Mouse (Mus musculus) spleen, adult 2 months (tissue): ENCODE data around the gene Inpp5a. TPM values are rescaled to one million over a fixed set of nuclear protein-coding genes. Genes with fewer than 3 reads are reported as not detected.
A peak's percentile ranks its signal among the peaks of the same experiment; 100 is the strongest.

Source experiments
- DNase-seq, 2 experiments: peaks; one replicate each; pipeline versions ENCODE4 v3.0.0 to v3.0.0-alpha.2; 2012 to 2021; ENCODE audit warnings: low spot score in 2 of 2, low read depth in 1 of 2
- H3K27ac ChIP-seq: fragments of 200-500 bp; 2 replicates; pipeline ENCODE4 v1.5.1; 2012; ENCODE audit warnings: low read length, inconsistent platforms; ENCODE audit not compliant: insufficient read depth
- H3K27me3 ChIP-seq: fragments of 200-500 bp; 2 replicates; pipeline ENCODE4 v1.6.1; 2012; ENCODE audit warnings: mild to moderate bottlenecking, moderate library complexity, low read length, inconsistent platforms; ENCODE audit not compliant: control insufficient read depth, insufficient read depth
- H3K36me3 ChIP-seq: fragments of 200-500 bp; 2 replicates; pipeline ENCODE4 v1.6.1; 2012; ENCODE audit warnings: mild to moderate bottlenecking, low read length, inconsistent platforms; ENCODE audit not compliant: control insufficient read depth, insufficient read depth
- H3K4me1 ChIP-seq: fragments of 200-500 bp; 2 replicates; pipeline ENCODE4 v1.6.1; 2011; ENCODE audit warnings: inconsistent platforms; ENCODE audit not compliant: control insufficient read depth, insufficient read depth, insufficient read length
- H3K4me3 ChIP-seq: fragments of 200-500 bp; 2 replicates; pipeline ENCODE4 v1.5.1; 2011; ENCODE audit warnings: mild to moderate bottlenecking, inconsistent platforms; ENCODE audit not compliant: insufficient read depth, insufficient read length; ENCODE audit errors: extremely low read depth
- CTCF ChIP-seq: fragments of 200-500 bp; IDR thresholded peaks from 2 replicates; pipeline ENCODE4 v1.5.1; 2011; ENCODE audit warnings: mild to moderate bottlenecking, inconsistent platforms; ENCODE audit not compliant: insufficient read depth, insufficient read length, insufficient replicate concordance; ENCODE audit errors: extremely low read depth
- POLR2A ChIP-seq: fragments of 200-500 bp; IDR thresholded peaks from 2 replicates; pipeline ENCODE4 v1.6.1; 2011; ENCODE audit warnings: low read depth, low read length, inconsistent platforms
- WGBS: fragments of 180-500 bp; shearing (Covaris S2); methylation state at CpG from one replicate; pipeline ENCODE4 v1.1.7; 2018; 5-methylcytosine and 5-hydroxymethylcytosine counted together
- polyA plus RNA-seq: library from polyadenylated mRNA; depleted of rRNA; stranded (reverse); fragments of >200 nt; gene quantifications from 2 replicates; pipeline ENCODE4 v1.2.3, GENCODE M21; 2012

The Inpp5a gene
- polyA plus RNA-seq, 1 experiment: 10.3 TPM

DNA sequence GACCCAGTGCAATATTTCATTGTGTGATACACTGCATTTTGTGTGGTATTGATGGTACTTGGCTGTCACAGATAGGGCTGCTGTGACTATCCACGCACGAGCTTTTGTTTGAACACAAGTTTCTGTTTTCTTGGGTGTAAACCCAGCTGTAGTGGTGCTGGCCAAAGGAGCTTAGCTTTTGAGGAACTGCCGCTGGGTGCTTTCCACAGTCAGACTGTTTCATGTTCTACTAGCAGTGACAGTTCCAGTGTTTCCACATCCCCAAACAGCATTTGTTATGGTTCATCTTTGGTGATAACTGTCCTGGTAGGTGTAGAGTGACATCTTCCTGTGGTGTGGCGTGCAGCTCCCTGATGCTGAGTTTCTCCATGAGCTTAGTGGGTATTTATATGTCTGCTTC is 13.8 kb downstream of the Inpp5a start:
- Histone ChIP-seq H3K27me3 (no peaks in the 10 kb centered on the region), H3K36me3 (no peaks in the 10 kb centered on the region), H3K4me1 (peaks cover 42% of the 10 kb centered on the region; the same call in 1 of the 2 replicates), H3K4me3 (no peak overlapping the region), H3K27ac (peak overlapping the region; percentile 36; the same call in 1 of the 2 replicates)
- 31% methylated on average over 4 of the region's 4 CpGs for WGBS
- peak; percentile 51 to 70 for DNase-seq
- TF ChIP-seq CTCF: no peak
- no peak for TF ChIP-seq POLR2A

DNA sequence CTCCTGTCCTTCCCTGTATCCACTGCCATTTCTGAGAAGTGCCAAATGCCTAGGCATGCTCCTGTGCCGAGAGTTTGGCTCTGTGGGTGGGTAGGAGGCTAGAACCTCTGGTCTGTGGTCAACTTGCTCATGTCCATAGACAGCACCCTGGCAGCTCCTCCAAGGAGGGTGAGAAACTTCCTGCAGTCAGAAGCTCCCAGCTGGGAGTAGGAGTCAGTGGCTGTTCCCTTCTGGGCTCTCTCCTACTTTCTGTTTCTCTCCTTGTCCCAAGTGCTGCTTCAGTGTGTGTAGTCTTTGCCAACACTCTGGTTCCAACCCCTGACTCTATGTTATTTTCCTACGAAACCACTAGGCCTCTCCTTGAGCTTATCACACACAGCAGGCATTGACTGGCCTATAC is 17.7 kb downstream of the Inpp5a start:
- TF ChIP-seq POLR2A (no peak), CTCF (no peak)
- peaks cover 11% of the 10 kb centered on the region; the same call in 1 of the 2 replicates for H3K4me1 ChIP-seq

DNA sequence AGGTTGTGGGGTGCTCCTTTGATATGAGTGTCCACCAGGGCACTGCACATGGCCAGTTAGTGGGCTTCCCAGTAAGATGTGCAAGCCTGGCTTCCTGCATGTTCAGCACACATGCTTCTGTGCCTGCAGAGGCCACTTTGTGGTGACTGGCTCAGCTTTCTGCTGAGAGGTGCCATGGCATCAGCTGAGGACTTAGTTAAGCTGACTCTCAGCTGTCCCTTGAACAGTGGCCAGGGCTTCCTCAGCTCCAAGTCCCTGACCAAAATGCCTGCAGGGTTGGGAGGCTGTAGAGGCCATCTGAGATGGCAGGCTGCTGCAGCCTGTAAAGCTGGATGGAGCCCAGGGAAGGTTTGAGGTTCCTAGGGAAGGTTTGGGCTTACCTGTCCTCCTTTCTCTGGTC is 19.1 kb downstream of the Inpp5a start:
- Histone ChIP-seq H3K36me3 (no peaks in the 10 kb centered on the region), H3K27ac (no peak overlapping the region), H3K4me1 (peaks cover 13% of the 10 kb centered on the region; the same call in 1 of the 2 replicates), H3K4me3 (no peak overlapping the region), H3K27me3 (no peaks in the 10 kb centered on the region)
- TF ChIP-seq CTCF: no peak
- no peak for TF ChIP-seq POLR2A
- no peak for DNase-seq

More for the DNA sequence above, 17.7 kb downstream of the Inpp5a start:
- 80% methylated on average over 2 of the region's 2 CpGs for WGBS
- Histone ChIP-seq H3K36me3 (no peaks in the 10 kb centered on the region), H3K27me3 (no peaks in the 10 kb centered on the region), H3K4me3 (no peak overlapping the region), H3K27ac (no peak overlapping the region)
- DNase-seq: no peak

DNA sequence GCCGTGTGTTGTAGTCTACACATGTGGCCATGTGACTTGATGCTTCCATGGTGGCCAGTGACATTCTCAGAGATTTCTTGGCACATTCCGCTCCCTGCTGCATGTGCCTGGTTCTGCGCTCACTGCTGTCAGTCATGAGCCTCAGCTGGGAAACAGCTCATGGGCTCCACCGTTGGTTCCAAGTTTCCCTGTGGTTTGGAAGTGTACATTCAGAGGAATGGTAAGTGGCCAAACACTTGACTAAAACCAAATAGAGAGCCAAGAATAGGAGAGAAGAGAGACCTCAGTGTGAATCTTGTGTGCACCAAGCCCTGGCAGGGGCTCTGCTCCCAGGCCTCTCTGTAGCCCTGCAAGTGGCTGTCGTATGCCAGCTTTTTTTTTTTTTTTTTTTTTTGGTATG is 21.0 kb downstream of the Inpp5a start:
- no peaks in the 10 kb centered on the region for H3K36me3 ChIP-seq
- no peak for DNase-seq
- peaks cover 16% of the 10 kb centered on the region; the same call in 1 of the 2 replicates for H3K4me1 ChIP-seq
- 88% methylated on average over 5 of the region's 5 CpGs for WGBS
- no peak overlapping the region for H3K27ac ChIP-seq
- H3K27me3 ChIP-seq: no peaks in the 10 kb centered on the region
- H3K4me3 ChIP-seq: no peak overlapping the region
- TF ChIP-seq POLR2A (no peak), CTCF (no peak)

DNA sequence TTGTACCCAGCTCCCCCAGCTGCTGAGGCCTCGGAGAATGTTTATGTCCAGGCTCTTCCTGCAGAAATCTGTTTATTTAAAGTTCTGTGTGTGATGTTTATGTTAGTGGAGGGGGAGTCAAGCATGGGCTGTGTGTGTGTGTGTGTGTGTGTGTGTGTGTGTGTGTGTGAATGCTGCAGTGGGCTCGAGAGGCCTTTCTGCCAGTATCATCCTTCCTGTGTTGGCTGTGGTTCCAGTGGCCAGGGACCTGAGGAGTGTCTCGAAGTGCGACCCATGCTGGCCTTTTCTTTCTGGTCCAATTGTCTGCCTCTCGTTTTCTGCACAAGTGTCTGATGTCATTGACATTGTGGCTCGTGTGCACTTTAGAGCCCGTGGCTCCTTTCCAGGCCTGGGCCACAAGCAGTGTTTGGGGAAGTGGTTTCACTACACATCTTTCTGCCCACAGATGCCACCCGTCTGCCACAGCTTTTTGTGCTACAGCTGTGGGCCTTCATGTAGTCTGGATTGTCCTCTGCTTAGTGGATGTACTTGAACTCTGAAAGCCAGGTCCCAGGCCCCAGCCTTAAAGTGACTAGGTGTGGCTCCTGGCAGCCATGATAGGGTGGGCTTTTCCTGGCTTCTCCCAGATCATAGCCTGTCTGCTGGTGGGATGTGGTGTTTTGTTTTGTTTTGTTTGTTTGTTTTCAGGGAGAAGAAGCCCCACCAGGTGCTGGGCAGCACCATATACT is 23.5 kb downstream of the Inpp5a start:
- Histone ChIP-seq H3K4me1 (peaks cover 12% of the 10 kb centered on the region; the same call in 1 of the 2 replicates), H3K36me3 (no peaks in the 10 kb centered on the region), H3K4me3 (no peak overlapping the region), H3K27ac (no peak overlapping the region), H3K27me3 (no peaks in the 10 kb centered on the region)
- TF ChIP-seq CTCF (no peak), POLR2A (no peak)
- peak in 1 of 2 experiments; percentile 30 for DNase-seq
- 17% methylated on average over 8 of the region's 8 CpGs for WGBS

DNA sequence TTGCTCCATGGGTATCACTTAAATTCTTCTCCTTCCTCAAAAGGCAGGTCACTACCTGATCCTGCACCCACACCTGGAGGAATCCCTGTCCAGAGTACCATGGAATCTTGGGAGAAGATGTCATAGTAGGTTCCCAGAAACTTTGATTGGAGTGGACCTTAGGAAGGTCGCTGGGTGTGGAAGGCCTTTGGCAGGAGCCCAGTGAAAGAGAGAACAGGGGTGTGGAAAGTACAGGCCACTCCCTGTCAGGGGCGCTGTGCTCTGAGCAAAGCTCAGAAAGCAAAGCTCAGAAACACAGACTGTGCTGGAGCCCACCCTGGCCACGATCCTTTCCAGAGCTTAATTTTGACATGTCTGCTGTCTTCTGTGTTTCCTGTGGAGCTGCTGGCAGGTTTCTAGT is 24.5 kb downstream of the Inpp5a start:
- DNase-seq: no peak
- no peaks in the 10 kb centered on the region for H3K27me3 ChIP-seq
- no peak overlapping the region for H3K4me3 ChIP-seq
- H3K4me1 ChIP-seq: peaks cover 12% of the 10 kb centered on the region; the same call in 1 of the 2 replicates
- no peaks in the 10 kb centered on the region for H3K36me3 ChIP-seq
- 90% methylated on average over 3 of the region's 3 CpGs for WGBS
- TF ChIP-seq POLR2A (no peak), CTCF (no peak)
- no peak overlapping the region for H3K27ac ChIP-seq

DNA sequence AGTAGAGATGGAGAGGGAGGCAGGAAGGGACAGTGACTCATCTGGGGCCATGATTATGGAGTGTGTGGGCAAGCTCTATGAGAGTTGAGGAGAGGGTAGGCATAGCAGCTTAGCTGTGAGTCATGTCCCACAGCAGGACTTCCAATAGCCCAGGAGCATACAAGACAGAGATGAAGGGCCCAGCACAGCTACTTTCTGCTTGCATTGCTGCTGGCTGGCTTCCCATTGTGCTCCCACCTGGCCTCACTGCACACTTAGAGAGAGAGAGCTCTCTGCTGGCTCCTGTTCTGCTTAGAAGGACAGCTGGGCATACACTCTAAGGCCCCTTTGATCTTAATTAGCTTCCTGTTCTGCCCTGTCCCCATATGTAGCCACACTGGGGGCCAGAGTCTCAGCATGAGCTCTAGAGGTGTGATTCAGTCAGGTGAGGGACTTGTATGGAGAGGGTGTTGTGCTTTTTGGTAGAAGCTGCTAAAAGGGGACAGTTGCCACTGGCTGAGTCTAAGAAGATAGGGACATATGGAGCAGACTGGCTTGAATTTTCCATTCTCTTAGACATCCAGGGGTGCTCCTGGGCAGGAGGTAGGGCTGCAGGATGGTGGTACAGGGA is 26.8 kb downstream of the Inpp5a start:
- no peak for TF ChIP-seq CTCF
- Histone ChIP-seq H3K4me1 (peaks cover 12% of the 10 kb centered on the region; the same call in 1 of the 2 replicates), H3K27ac (no peak overlapping the region), H3K4me3 (no peak overlapping the region), H3K36me3 (no peaks in the 10 kb centered on the region), H3K27me3 (no peaks in the 10 kb centered on the region)
- DNase-seq: no peak
